Mouse (Mus musculus) megakaryocyte, embryonic 14.5 days (primary cell): ENCODE results near the gene Lrrc8c.

ENCODE experiments used
- FLI1 ChIP-seq: IDR thresholded peaks from 2 replicates; pipeline ENCODE4 v1.6.1; 2012; ENCODE audit warnings: low read length, inconsistent platforms, mixed read lengths
- GATA1 ChIP-seq: IDR thresholded peaks from 3 replicates; pipeline ENCODE4 v1.6.1; 2012; ENCODE audit warnings: mixed read lengths, low read length, inconsistent platforms, borderline replicate concordance

DNA sequence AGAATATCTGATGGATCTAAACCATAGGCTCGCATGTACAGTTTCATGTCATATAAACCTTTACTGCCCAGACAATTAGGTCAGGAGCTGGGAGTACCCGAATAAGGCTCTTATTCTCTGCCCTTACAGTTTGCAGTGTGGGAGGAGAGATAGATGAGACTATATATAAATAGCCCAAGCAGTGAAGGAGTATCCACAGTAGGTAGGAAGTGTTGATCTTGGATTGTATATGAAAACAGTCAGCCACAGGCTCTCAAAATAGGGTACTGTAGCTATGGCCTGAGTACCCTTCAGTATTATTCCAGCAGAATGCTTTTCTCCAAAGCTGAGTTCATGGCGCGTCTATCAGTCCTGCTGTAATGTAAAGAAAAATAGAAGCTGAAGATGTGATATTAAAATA, 27.9 kb downstream of the Lrrc8c start:
- TF ChIP-seq GATA1 (no peak), FLI1 (no peak)
